Mouse (Mus musculus): ENCODE data around the gene Hsd17b7. TPM values are rescaled to one million over a fixed set of nuclear protein-coding genes. Genes with fewer than 3 reads are reported as not detected.

The Hsd17b7 gene
- 11.8 and 14.5 TPM in 2 replicates for polyA plus RNA-seq (2015; fragmentation: Nextera tagmentation; extraction: Ambion mirVana)

DNA sequence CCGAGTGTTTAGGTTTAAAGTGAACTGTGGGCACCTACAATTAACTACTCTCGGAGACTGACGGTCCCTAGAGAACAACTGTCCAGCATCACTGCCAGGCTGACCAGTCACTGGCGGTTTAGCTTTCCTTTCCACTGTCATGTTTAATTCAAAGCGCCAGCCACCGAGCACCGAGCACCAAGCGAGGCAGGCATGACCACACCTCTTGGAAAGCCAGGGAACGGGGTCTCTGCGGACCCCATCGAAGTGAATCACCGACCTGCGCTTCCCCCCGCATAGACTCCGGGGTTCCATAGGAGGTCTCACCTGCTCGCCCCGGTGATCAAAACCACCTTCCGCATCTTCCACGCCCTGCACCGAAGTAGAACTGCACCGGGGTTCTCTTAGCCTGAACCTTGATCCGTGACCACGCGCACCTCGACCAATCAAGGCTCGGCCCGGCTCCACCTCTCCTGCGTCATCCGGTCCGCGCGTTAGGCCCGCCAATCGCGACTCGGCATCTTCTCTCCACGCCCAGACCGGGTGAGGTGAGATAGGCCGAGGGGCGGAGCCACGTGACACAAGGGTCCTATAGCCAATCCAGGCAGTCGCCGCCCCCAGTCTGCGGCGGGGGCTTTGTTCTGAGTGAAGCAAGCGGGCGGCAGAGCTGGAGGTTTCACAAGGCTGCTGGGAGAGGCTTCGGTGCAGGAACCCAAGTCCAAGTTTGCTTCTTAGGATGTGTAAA, at the start of gene Hsd17b7:
TSS of gene Hsd17b7 (minus strand) at position 450 of the 724 bp plus-strand sequence.
- Histone ChIP-seq H3K27me3 (replicated peaks; ENCODE audit: insufficient read depth, low read length) (no peaks in the 10 kb centered on the region), H3K4me1 (ENCODE audit: insufficient read depth, low read depth, low read length) (no peaks in the 10 kb centered on the region), H3K36me3 (ENCODE audit: insufficient read depth, low read length) (peaks cover 5% of the 10 kb centered on the region; the same call in 1 of the 2 replicates), H3K4me3 (ENCODE audit: low read depth, low read length) (peak within 1 kb of the TSS; percentile 50), H3K9ac (replicated peaks; ENCODE audit: low read depth) (peak within 1 kb of the TSS; percentile 42), H3K9me3 (ENCODE audit: low read length) (no peaks in the 10 kb centered on the region), H3K4me2 (replicated peaks; ENCODE audit: low read depth, low read length) (peak within 1 kb of the TSS; percentile 67), H3K27ac (ENCODE audit: low read length) (peak within 1 kb of the TSS; percentile 71; the same call in 1 of the 2 replicates)
- ATAC-seq (peak; percentile 100), DNase-seq (ENCODE audit: low spot score) (peak; percentile 99)
- TF ChIP-seq EP300 (IDR thresholded peaks at IDR 0.05) (no peak; the same call in 1 of the 2 replicates), CTCF (IDR thresholded peaks at IDR 0.05) (no peak)
- under 1% methylated on average over 47 of the region's 48 CpGs for WGBS

GRCm38 (mm10) chr1:170014784-170015183, 45.7 kb upstream of the Hsd17b7 start:
- ATAC-seq, result no peak
- 86% methylated on average over 3 of the region's 3 CpGs for WGBS
- no peaks in the 10 kb centered on the region for H3K4me1 ChIP-seq (ENCODE audit: insufficient read depth, low read depth, low read length)
- DNase-seq (ENCODE audit: low spot score), result no peak
- H3K27ac ChIP-seq (ENCODE audit: low read length), result no peak overlapping the region
- TF ChIP-seq EP300 (IDR thresholded peaks at IDR 0.05), result no peak
- TF ChIP-seq CTCF (IDR thresholded peaks at IDR 0.05), result no peak
- no peaks in the 10 kb centered on the region for H3K36me3 ChIP-seq (ENCODE audit: insufficient read depth, low read length)
- H3K4me3 ChIP-seq (ENCODE audit: low read depth, low read length), result no peak overlapping the region
- no peaks in the 10 kb centered on the region for H3K27me3 ChIP-seq (replicated peaks; ENCODE audit: insufficient read depth, low read length)
- peaks cover 14% of the 10 kb centered on the region; the same call in 1 of the 2 replicates for H3K9me3 ChIP-seq (ENCODE audit: low read length)
- no peak overlapping the region for H3K4me2 ChIP-seq (replicated peaks; ENCODE audit: low read depth, low read length)
- no peak overlapping the region for H3K9ac ChIP-seq (replicated peaks; ENCODE audit: low read depth)

- ATAC-seq (peak; percentile 41), DNase-seq (ENCODE audit: low spot score) (peak; percentile 49)
- H3K27me3 ChIP-seq (replicated peaks; ENCODE audit: insufficient read depth, low read length), result no peaks in the 10 kb centered on the region
- H3K9me3 ChIP-seq (ENCODE audit: low read length), result peaks cover under 1% of the 10 kb centered on the region; the same call in 1 of the 2 replicates
- H3K9ac ChIP-seq (replicated peaks; ENCODE audit: low read depth), result no peak overlapping the region
- no peak overlapping the region for H3K4me3 ChIP-seq (ENCODE audit: low read depth, low read length)
- H3K4me2 ChIP-seq (replicated peaks; ENCODE audit: low read depth, low read length), result no peak overlapping the region
- 0 out of 2 replicates have a peak overlapping the region, but pooled peaks have one; percentile 32 for H3K27ac ChIP-seq (ENCODE audit: low read length)
- no peaks in the 10 kb centered on the region for H3K36me3 ChIP-seq (ENCODE audit: insufficient read depth, low read length)
- H3K4me1 ChIP-seq (ENCODE audit: insufficient read depth, low read depth, low read length), result no peaks in the 10 kb centered on the region
- TF ChIP-seq EP300 (IDR thresholded peaks at IDR 0.05), result no peak
- TF ChIP-seq CTCF (IDR thresholded peaks at IDR 0.05), result no peak
- 73% methylated on average over 15 of the region's 15 CpGs for WGBS
Measured at GRCm38 (mm10) chr1:170010716-170011505, 41.9 kb upstream of the Hsd17b7 start.

DNA sequence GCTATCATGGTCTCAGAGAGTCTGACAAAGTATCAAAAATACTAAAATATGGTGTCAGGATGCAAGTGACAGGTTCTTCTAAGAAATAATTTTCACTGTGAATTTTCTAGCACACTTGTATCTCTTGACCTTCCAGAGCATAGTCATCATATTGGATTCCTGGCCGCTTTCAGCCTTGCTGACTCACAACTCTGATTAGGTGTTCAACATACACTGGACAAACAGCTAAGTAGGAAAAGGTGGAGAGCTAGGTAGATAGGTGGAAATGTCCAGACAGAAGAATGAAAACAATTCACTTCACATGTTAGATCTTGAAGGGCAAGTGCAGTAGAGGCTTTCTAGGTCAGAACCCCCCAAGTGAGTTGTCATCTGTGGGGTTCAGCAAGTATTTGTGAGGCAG, 40.3 kb upstream of the Hsd17b7 start:
- H3K27me3 ChIP-seq (replicated peaks; ENCODE audit: insufficient read depth, low read length), result no peaks in the 10 kb centered on the region
- no peaks in the 10 kb centered on the region for H3K9me3 ChIP-seq (ENCODE audit: low read length)
- H3K4me1 ChIP-seq (ENCODE audit: insufficient read depth, low read depth, low read length), result no peaks in the 10 kb centered on the region
- ATAC-seq (no peak), DNase-seq (ENCODE audit: low spot score) (no peak)
- TF ChIP-seq EP300 (IDR thresholded peaks at IDR 0.05), result no peak
- 82% methylated on average over 1 of the region's 1 CpGs for WGBS
- no peak overlapping the region for H3K4me3 ChIP-seq (ENCODE audit: low read depth, low read length)
- no peak overlapping the region for H3K27ac ChIP-seq (ENCODE audit: low read length)
- no peaks in the 10 kb centered on the region for H3K36me3 ChIP-seq (ENCODE audit: insufficient read depth, low read length)
- H3K4me2 ChIP-seq (replicated peaks; ENCODE audit: low read depth, low read length), result no peak overlapping the region
- H3K9ac ChIP-seq (replicated peaks; ENCODE audit: low read depth), result no peak overlapping the region

DNA sequence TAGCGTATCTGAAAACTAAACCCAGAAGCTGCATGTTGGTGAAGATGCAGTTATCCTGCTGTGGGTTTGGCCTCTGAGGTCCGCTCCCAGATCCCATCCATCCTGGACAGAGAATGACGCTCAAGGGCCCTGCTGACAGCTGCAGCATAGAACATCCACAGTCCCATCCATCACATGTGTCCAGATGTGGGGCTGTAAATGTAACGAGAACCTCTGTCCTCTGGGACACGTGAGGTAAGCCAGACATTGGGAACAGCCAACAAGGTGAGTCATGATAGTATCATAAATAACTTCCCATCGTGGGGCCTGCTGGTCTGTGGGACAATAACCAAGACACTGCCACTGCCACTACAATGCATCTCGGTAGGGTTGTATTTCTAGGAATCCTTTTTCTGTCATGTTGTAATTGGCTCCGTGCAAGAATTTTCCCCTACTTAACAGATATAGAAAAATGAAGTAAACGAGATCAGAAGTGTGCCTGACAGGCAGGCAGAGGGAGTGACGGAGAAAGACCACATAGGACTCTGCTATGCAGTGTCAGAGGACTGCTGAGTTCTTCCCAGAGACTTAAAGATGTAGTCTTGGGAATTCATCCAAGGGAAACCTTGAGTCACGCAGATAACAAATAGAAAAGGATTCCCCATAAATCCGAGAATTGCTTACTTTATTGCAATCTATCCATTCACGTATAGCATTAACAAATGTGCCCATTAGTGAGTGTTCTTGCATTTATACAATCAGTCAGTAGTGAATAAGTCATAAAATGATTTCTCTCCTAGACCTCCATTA, 39.6 kb upstream of the Hsd17b7 start:
- H3K36me3 ChIP-seq (ENCODE audit: insufficient read depth, low read length), result no peaks in the 10 kb centered on the region
- no peak overlapping the region for H3K4me3 ChIP-seq (ENCODE audit: low read depth, low read length)
- ATAC-seq (no peak), DNase-seq (ENCODE audit: low spot score) (peak; percentile 20)
- 63% methylated on average over 13 of the region's 13 CpGs for WGBS
- H3K4me2 ChIP-seq (replicated peaks; ENCODE audit: low read depth, low read length), result no peak overlapping the region
- no peaks in the 10 kb centered on the region for H3K9me3 ChIP-seq (ENCODE audit: low read length)
- H3K27ac ChIP-seq (ENCODE audit: low read length), result no peak overlapping the region
- H3K9ac ChIP-seq (replicated peaks; ENCODE audit: low read depth), result no peak overlapping the region
- no peaks in the 10 kb centered on the region for H3K4me1 ChIP-seq (ENCODE audit: insufficient read depth, low read depth, low read length)
- TF ChIP-seq EP300 (IDR thresholded peaks at IDR 0.05) (no peak), CTCF (IDR thresholded peaks at IDR 0.05) (no peak)
- no peaks in the 10 kb centered on the region for H3K27me3 ChIP-seq (replicated peaks; ENCODE audit: insufficient read depth, low read length)

Measured in lung, postnatal 0 days (tissue).